Mouse (Mus musculus): ENCODE measurements around the gene Cdh10. TPM values are rescaled to one million over a fixed set of nuclear protein-coding genes. Genes with fewer than 3 reads are reported as not detected.

The Cdh10 gene
- polyA plus RNA-seq, 1 experiment from 2014 or later = 1.0 TPM

DNA sequence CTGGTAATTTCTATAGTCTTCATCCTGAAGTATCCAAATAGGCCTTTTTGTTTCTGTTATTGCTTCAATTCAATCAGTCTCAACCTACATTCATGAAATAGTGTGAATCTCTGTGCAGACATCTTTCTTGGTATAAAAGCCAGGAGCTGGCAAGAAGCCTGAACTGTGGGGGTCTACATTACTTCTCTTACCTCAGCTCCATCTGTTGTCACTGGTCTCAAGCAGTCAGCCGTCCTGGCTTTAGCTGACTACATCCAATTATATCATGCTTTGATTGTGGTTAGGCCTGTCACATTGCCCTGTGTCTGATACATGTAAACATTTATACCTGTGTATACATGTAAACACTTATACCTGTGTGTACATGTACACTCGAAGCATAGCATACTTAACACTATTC is 31.8 kb downstream of the Cdh10 start:
- no peak overlapping the region for H3K27ac ChIP-seq (ENCODE audit: low read length)
- ATAC-seq = no peak
- no peak overlapping the region for H3K4me2 ChIP-seq (ENCODE audit: low read depth, low read length)
- H3K9ac ChIP-seq (ENCODE audit: low read depth, low read length) = no peak overlapping the region
- no peaks in the 10 kb centered on the region for H3K27me3 ChIP-seq (replicated peaks; ENCODE audit: control insufficient read depth, insufficient read depth, low read length)
- WGBS = 75% methylated on average over 2 of the region's 2 CpGs
- H3K4me3 ChIP-seq (ENCODE audit: low read length) = no peak overlapping the region
- H3K9me3 ChIP-seq (ENCODE audit: control insufficient read depth, low read length) = no peaks in the 10 kb centered on the region
- H3K36me3 ChIP-seq (ENCODE audit: control insufficient read depth, insufficient read depth, low read length) = no peaks in the 10 kb centered on the region
- H3K4me1 ChIP-seq (ENCODE audit: control insufficient read depth, insufficient read depth, low read length) = no peaks in the 10 kb centered on the region

DNA sequence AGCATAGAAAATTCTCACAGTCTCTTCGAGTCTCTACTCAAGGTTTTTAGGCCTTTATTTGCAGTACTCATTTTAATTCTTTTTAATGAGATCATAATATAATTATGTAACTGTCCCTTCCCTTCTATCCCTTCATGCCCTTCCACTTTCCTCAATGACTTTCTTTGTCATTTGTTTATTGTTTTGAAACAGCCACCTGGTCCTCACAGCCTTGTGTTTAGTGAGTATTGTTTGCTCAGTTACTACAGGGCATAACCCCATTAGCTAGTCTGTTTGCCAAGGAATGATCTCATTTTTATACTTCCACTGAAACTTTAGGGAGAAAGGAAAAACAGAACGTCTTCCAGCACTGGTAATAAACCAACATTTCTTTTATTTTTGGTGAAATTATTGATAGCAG is 39.4 kb downstream of the Cdh10 start:
- no peaks in the 10 kb centered on the region for H3K36me3 ChIP-seq (ENCODE audit: control insufficient read depth, insufficient read depth, low read length)
- H3K4me1 ChIP-seq (ENCODE audit: control insufficient read depth, insufficient read depth, low read length) = no peaks in the 10 kb centered on the region
- no peak overlapping the region for H3K4me2 ChIP-seq (ENCODE audit: low read depth, low read length)
- no peak overlapping the region for H3K27ac ChIP-seq (ENCODE audit: low read length)
- WGBS = 52% methylated on average over 2 of the region's 2 CpGs
- ATAC-seq = no peak
- no peak overlapping the region for H3K9ac ChIP-seq (ENCODE audit: low read depth, low read length)
- no peaks in the 10 kb centered on the region for H3K27me3 ChIP-seq (replicated peaks; ENCODE audit: control insufficient read depth, insufficient read depth, low read length)
- no peak overlapping the region for H3K4me3 ChIP-seq (ENCODE audit: low read length)
- no peaks in the 10 kb centered on the region for H3K9me3 ChIP-seq (ENCODE audit: control insufficient read depth, low read length)

DNA sequence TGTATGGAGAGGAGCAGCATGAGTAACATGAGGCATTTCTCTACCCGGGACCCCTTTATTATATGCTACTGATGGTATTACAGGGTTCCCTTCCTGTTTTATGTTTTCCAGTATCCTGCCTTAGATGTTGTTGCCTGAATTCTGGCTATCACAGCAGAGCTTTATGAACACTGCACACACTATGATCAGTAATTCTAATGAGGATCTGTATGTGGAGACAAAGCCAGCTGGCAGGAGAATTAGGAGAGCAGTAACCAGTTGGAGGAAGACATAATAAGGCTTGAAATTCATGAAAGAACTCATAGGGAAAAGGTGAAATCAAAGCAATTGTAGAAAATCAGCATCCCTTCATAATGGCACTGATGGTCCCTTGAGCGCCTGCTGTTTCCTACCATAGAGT is 51.1 kb downstream of the Cdh10 start:
- Histone ChIP-seq H3K4me3 (ENCODE audit: low read length) (no peak overlapping the region), H3K4me2 (ENCODE audit: low read depth, low read length) (no peak overlapping the region), H3K9me3 (ENCODE audit: control insufficient read depth, low read length) (no peaks in the 10 kb centered on the region), H3K4me1 (ENCODE audit: control insufficient read depth, insufficient read depth, low read length) (no peaks in the 10 kb centered on the region), H3K27me3 (replicated peaks; ENCODE audit: control insufficient read depth, insufficient read depth, low read length) (no peaks in the 10 kb centered on the region), H3K9ac (ENCODE audit: low read depth, low read length) (no peak overlapping the region), H3K27ac (ENCODE audit: low read length) (no peak overlapping the region), H3K36me3 (ENCODE audit: control insufficient read depth, insufficient read depth, low read length) (no peaks in the 10 kb centered on the region)
- WGBS = 95% methylated on average over 2 of the region's 2 CpGs
- ATAC-seq = no peak

GRCm38 (mm10) chr15:18881467-18881866 is 62.7 kb downstream of the Cdh10 start:
- H3K4me3 ChIP-seq (ENCODE audit: low read length) = no peak overlapping the region
- H3K36me3 ChIP-seq (ENCODE audit: control insufficient read depth, insufficient read depth, low read length) = no peaks in the 10 kb centered on the region
- 72% methylated on average over 5 of the region's 5 CpGs for WGBS
- no peak for ATAC-seq
- H3K4me2 ChIP-seq (ENCODE audit: low read depth, low read length) = no peak overlapping the region
- H3K9ac ChIP-seq (ENCODE audit: low read depth, low read length) = no peak overlapping the region
- H3K27me3 ChIP-seq (replicated peaks; ENCODE audit: control insufficient read depth, insufficient read depth, low read length) = no peaks in the 10 kb centered on the region
- H3K9me3 ChIP-seq (ENCODE audit: control insufficient read depth, low read length) = no peaks in the 10 kb centered on the region
- no peak overlapping the region for H3K27ac ChIP-seq (ENCODE audit: low read length)
- no peaks in the 10 kb centered on the region for H3K4me1 ChIP-seq (ENCODE audit: control insufficient read depth, insufficient read depth, low read length)

DNA sequence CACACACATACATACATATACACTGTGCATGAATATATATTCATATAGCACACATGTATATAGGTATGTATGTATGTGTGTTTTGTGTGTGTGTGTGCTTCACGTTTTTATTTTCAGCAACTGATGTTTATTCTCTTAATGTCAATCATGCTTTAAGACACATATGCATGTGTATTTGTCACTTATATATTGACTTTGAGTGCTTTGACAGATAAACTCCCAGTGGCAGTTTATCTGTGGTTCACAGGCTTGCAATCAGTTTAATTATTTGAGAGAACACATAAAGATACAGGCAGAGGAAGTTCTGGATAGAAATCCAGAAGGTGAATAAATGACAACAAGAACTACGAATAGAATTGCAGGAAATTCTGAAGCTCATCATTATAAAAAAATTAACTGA is 67.9 kb downstream of the Cdh10 start:
- no peak for ATAC-seq
- no peak overlapping the region for H3K27ac ChIP-seq (ENCODE audit: low read length)
- WGBS = 87% methylated on average over 2 of the region's 2 CpGs
- no peaks in the 10 kb centered on the region for H3K27me3 ChIP-seq (replicated peaks; ENCODE audit: control insufficient read depth, insufficient read depth, low read length)
- no peak overlapping the region for H3K9ac ChIP-seq (ENCODE audit: low read depth, low read length)
- no peaks in the 10 kb centered on the region for H3K9me3 ChIP-seq (ENCODE audit: control insufficient read depth, low read length)
- H3K4me3 ChIP-seq (ENCODE audit: low read length) = no peak overlapping the region
- H3K36me3 ChIP-seq (ENCODE audit: control insufficient read depth, insufficient read depth, low read length) = no peaks in the 10 kb centered on the region
- H3K4me1 ChIP-seq (ENCODE audit: control insufficient read depth, insufficient read depth, low read length) = no peaks in the 10 kb centered on the region
- no peak overlapping the region for H3K4me2 ChIP-seq (ENCODE audit: low read depth, low read length)

- no peak overlapping the region for H3K4me3 ChIP-seq (ENCODE audit: low read length)
- WGBS = 56% methylated on average over 2 of the region's 2 CpGs
- no peaks in the 10 kb centered on the region for H3K27me3 ChIP-seq (replicated peaks; ENCODE audit: control insufficient read depth, insufficient read depth, low read length)
- no peaks in the 10 kb centered on the region for H3K9me3 ChIP-seq (ENCODE audit: control insufficient read depth, low read length)
- H3K36me3 ChIP-seq (ENCODE audit: control insufficient read depth, insufficient read depth, low read length) = no peaks in the 10 kb centered on the region
- ATAC-seq = no peak
- H3K4me1 ChIP-seq (ENCODE audit: control insufficient read depth, insufficient read depth, low read length) = no peaks in the 10 kb centered on the region
- H3K27ac ChIP-seq (ENCODE audit: low read length) = no peak overlapping the region
- H3K4me2 ChIP-seq (ENCODE audit: low read depth, low read length) = no peak overlapping the region
- H3K9ac ChIP-seq (ENCODE audit: low read depth, low read length) = no peak overlapping the region
Observed at GRCm38 (mm10) chr15:18888912-18889311, 70.2 kb downstream of the Cdh10 start.

DNA sequence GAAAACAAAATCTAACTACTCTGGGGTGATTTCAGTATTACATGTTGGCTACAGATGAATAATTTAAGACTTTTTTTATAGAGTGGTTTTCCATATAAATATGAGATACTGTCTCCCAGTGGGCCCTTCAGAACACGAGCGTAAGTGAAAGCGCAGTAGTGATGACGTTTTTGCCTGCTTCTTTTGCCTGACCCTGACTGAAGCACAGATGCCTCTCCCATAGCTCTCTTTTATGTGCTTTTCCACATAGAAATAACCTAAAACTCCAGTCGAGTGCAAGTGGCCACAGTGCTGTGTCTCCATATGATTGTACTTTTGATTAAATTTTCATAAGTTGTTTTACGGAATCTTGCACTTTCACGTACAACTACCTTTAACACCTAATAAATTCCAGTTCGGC is 71.6 kb downstream of the Cdh10 start:
- Histone ChIP-seq H3K27ac (ENCODE audit: low read length) (no peak overlapping the region), H3K4me3 (ENCODE audit: low read length) (no peak overlapping the region), H3K9me3 (ENCODE audit: control insufficient read depth, low read length) (no peaks in the 10 kb centered on the region), H3K36me3 (ENCODE audit: control insufficient read depth, insufficient read depth, low read length) (no peaks in the 10 kb centered on the region), H3K4me2 (ENCODE audit: low read depth, low read length) (no peak overlapping the region), H3K9ac (ENCODE audit: low read depth, low read length) (no peak overlapping the region), H3K4me1 (ENCODE audit: control insufficient read depth, insufficient read depth, low read length) (no peaks in the 10 kb centered on the region), H3K27me3 (replicated peaks; ENCODE audit: control insufficient read depth, insufficient read depth, low read length) (no peaks in the 10 kb centered on the region)
- ATAC-seq = no peak
- WGBS = 92% methylated on average over 8 of the region's 8 CpGs

DNA sequence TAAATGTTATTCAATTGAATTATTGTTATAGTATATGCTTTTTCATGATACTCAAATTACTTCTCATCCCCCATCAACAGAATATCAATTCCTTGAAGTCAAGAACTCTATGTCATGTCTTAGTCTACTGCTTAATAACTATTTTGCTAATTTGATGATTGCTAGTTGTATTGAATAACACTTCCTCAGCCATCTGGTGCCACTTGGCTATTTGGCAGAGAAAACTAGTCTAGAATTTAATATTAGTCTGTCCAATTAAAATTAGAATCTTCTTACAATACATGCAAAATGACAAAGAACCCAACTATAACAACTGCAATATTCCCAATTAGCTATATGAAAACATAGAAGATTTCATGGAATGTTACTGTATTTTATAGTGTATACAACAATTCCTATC is 82.0 kb downstream of the Cdh10 start:
- no peak for ATAC-seq
- H3K27ac ChIP-seq (ENCODE audit: low read length) = no peak overlapping the region
- no peaks in the 10 kb centered on the region for H3K4me1 ChIP-seq (ENCODE audit: control insufficient read depth, insufficient read depth, low read length)
- H3K4me2 ChIP-seq (ENCODE audit: low read depth, low read length) = no peak overlapping the region
- H3K9ac ChIP-seq (ENCODE audit: low read depth, low read length) = no peak overlapping the region
- H3K27me3 ChIP-seq (replicated peaks; ENCODE audit: control insufficient read depth, insufficient read depth, low read length) = no peaks in the 10 kb centered on the region
- H3K9me3 ChIP-seq (ENCODE audit: control insufficient read depth, low read length) = no peaks in the 10 kb centered on the region
- H3K36me3 ChIP-seq (ENCODE audit: control insufficient read depth, insufficient read depth, low read length) = no peaks in the 10 kb centered on the region
- H3K4me3 ChIP-seq (ENCODE audit: low read length) = no peak overlapping the region

- Histone ChIP-seq H3K4me3 (ENCODE audit: low read length) (no peak overlapping the region), H3K4me1 (ENCODE audit: control insufficient read depth, insufficient read depth, low read length) (no peaks in the 10 kb centered on the region), H3K9ac (ENCODE audit: low read depth, low read length) (no peak overlapping the region), H3K27ac (ENCODE audit: low read length) (no peak overlapping the region), H3K9me3 (ENCODE audit: control insufficient read depth, low read length) (no peaks in the 10 kb centered on the region), H3K4me2 (ENCODE audit: low read depth, low read length) (no peak overlapping the region), H3K36me3 (ENCODE audit: control insufficient read depth, insufficient read depth, low read length) (no peaks in the 10 kb centered on the region), H3K27me3 (replicated peaks; ENCODE audit: control insufficient read depth, insufficient read depth, low read length) (no peaks in the 10 kb centered on the region)
- no peak for ATAC-seq
- WGBS = 79% methylated on average over 2 of the region's 2 CpGs
Observed at GRCm38 (mm10) chr15:18904131-18904530, 85.4 kb downstream of the Cdh10 start.

DNA sequence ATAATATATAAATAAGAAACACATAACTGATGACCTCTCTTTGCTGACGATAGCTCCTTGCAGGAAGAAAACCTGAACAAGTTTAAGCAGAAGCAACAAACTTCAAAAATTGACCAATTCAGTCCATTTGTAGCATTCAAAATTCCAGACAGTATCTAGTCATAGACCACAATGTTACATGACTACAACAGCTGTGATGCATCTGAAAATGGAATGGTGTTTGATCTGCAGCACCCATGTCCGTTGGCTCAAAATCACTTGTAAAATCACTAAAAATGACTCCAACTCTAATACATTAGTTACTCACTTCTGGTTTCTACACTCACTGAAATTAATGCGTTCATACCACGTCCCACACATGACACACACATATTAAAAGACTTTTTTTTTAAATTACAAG is 91.9 kb downstream of the Cdh10 start:
- Histone ChIP-seq H3K9me3 (ENCODE audit: control insufficient read depth, low read length) (no peaks in the 10 kb centered on the region), H3K27ac (ENCODE audit: low read length) (no peak overlapping the region), H3K36me3 (ENCODE audit: control insufficient read depth, insufficient read depth, low read length) (no peaks in the 10 kb centered on the region), H3K9ac (ENCODE audit: low read depth, low read length) (no peak overlapping the region), H3K4me2 (ENCODE audit: low read depth, low read length) (no peak overlapping the region), H3K27me3 (replicated peaks; ENCODE audit: control insufficient read depth, insufficient read depth, low read length) (no peaks in the 10 kb centered on the region), H3K4me1 (ENCODE audit: control insufficient read depth, insufficient read depth, low read length) (no peaks in the 10 kb centered on the region), H3K4me3 (ENCODE audit: low read length) (no peak overlapping the region)
- WGBS = 88% methylated on average over 4 of the region's 4 CpGs
- ATAC-seq = no peak
